Mouse (Mus musculus): ENCODE results near the gene Shisa8. TPM values are rescaled to one million over a fixed set of nuclear protein-coding genes. Genes with fewer than 3 reads are reported as not detected.

Shisa8 gene
- polyA plus RNA-seq, 1 experiment from 2014 or later = 0.19 TPM

- Histone ChIP-seq H3K4me2 (peak overlapping the region; percentile 29; the same call in 1 of the 2 replicates), H3K4me3 (replicated peaks) (no peak overlapping the region), H3K27ac (peak overlapping the region; percentile 83), H3K27me3 (replicated peaks) (no peaks in the 10 kb centered on the region), H3K36me3 (peaks cover 9% of the 10 kb centered on the region), H3K4me1 (peaks cover 41% of the 10 kb centered on the region), H3K9me3 (no peaks in the 10 kb centered on the region), H3K9ac (no peak overlapping the region)
- WGBS = 51% methylated on average over 8 of the region's 8 CpGs
- ATAC-seq (ENCODE audit: insufficient read depth, low FRiP score, low read depth) = peak; percentile 51
Observed at GRCm38 (mm10) chr15:82165332-82166239, 47.0 kb downstream of the Shisa8 start.

DNA sequence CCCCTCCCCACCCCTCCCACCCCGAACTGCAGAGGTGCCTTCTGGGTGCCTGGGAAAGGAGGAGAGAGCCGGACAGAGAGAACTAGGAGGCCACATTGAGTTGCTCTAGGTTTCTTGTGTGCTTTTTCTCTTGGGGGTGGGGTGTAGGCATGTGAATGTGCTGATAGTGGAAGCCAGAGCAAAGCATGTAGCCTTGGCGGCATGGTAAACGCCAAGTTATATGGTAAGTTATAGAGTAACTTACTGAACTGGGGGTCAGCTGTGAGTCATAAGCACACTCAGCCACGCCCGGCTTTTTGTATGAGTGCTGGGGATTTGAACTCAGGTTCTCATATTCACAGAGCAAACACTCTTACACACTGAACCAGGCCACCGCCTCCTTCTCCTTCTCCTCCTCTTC, 48.1 kb downstream of the Shisa8 start:
- 0 out of 2 replicates have a peak overlapping the region, but pooled peaks have one; percentile 4 for H3K4me2 ChIP-seq
- peaks cover 43% of the 10 kb centered on the region for H3K4me1 ChIP-seq
- H3K36me3 ChIP-seq = no peaks in the 10 kb centered on the region
- H3K4me3 ChIP-seq (replicated peaks) = no peak overlapping the region
- WGBS = 56% methylated on average over 7 of the region's 7 CpGs
- peak; percentile 65 for ATAC-seq (ENCODE audit: insufficient read depth, low FRiP score, low read depth)
- H3K27me3 ChIP-seq (replicated peaks) = no peaks in the 10 kb centered on the region
- peak overlapping the region; percentile 80 for H3K27ac ChIP-seq
- H3K9me3 ChIP-seq = no peaks in the 10 kb centered on the region
- no peak overlapping the region for H3K9ac ChIP-seq

DNA sequence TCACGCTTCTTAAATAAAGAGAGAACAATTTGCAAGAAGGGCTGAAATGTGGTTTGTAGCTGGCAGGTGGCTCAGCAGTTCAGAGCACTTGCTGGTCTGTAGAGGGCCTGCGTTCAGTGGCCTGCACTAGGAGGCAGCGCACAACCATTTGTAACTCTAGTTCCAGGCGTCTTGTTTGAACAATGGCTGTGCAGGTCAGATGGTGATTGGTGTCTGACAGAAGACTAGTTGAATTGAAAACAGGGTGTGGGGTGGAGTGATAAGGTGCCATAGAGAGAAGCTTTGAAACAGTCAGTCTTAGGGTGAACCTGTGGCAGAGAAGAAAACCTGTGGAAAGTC, 48.6 kb downstream of the Shisa8 start:
- no peaks in the 10 kb centered on the region for H3K36me3 ChIP-seq
- H3K4me3 ChIP-seq (replicated peaks) = no peak overlapping the region
- ATAC-seq (ENCODE audit: insufficient read depth, low FRiP score, low read depth) = peak; percentile 77
- H3K27ac ChIP-seq = peak overlapping the region; percentile 80
- H3K4me2 ChIP-seq = 0 out of 2 replicates have a peak overlapping the region, but pooled peaks have one; percentile 4
- H3K9me3 ChIP-seq = no peaks in the 10 kb centered on the region
- WGBS = 45% methylated on average over 4 of the region's 4 CpGs
- H3K27me3 ChIP-seq (replicated peaks) = no peaks in the 10 kb centered on the region
- peaks cover 47% of the 10 kb centered on the region for H3K4me1 ChIP-seq
- H3K9ac ChIP-seq = no peak overlapping the region

DNA sequence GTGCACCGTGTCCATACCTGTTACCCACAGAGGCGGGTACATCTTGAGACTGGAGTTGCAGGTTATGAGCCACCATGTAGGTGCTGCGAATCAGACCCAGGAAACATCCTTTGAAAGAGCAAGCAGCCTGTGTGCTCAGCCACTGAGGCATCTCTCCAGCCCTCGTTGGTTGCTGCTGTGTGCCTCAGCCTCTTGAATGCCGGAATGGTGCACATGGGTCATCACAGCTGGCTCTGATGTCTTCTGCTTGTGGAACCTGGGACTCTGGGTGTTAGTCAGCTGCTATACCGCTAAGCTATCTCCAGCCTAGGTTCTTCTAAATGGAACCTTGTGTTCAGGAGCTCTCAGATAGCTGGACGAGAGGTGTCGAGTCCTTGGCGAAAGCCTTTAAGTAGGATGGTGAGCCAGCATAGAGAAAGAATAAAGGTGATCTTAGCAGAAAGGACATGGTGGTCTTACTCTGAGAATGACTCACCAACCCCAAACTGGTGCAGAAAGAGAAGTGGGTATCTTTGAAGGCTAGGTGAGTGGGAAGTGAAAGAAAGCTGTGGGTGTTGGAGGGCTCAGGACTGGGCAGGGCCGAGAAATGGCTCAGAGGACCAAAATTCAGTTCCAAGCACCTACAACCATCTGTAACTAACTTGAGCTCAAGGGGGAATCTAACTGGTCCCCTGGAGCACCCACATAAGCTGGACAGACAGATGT, 49.1 kb downstream of the Shisa8 start:
- no peak overlapping the region for H3K9ac ChIP-seq
- ATAC-seq (ENCODE audit: insufficient read depth, low FRiP score, low read depth) = no peak
- H3K36me3 ChIP-seq = no peaks in the 10 kb centered on the region
- WGBS = 82% methylated on average over 10 of the region's 10 CpGs
- H3K27ac ChIP-seq = peak overlapping the region; percentile 80
- H3K27me3 ChIP-seq (replicated peaks) = no peaks in the 10 kb centered on the region
- H3K4me3 ChIP-seq (replicated peaks) = no peak overlapping the region
- no peaks in the 10 kb centered on the region for H3K9me3 ChIP-seq
- H3K4me2 ChIP-seq = 0 out of 2 replicates have a peak overlapping the region, but pooled peaks have one; percentile 4
- peaks cover 51% of the 10 kb centered on the region for H3K4me1 ChIP-seq

- Histone ChIP-seq H3K9ac (no peak overlapping the region), H3K4me2 (no peak overlapping the region), H3K27ac (no peak overlapping the region), H3K9me3 (no peaks in the 10 kb centered on the region), H3K36me3 (no peaks in the 10 kb centered on the region), H3K4me1 (peaks cover 60% of the 10 kb centered on the region), H3K4me3 (replicated peaks) (no peak overlapping the region), H3K27me3 (replicated peaks) (no peaks in the 10 kb centered on the region)
- 81% methylated on average over 12 of the region's 12 CpGs for WGBS
- ATAC-seq (ENCODE audit: insufficient read depth, low FRiP score, low read depth) = no peak
Observed at GRCm38 (mm10) chr15:82161965-82162600, 50.5 kb downstream of the Shisa8 start.

DNA sequence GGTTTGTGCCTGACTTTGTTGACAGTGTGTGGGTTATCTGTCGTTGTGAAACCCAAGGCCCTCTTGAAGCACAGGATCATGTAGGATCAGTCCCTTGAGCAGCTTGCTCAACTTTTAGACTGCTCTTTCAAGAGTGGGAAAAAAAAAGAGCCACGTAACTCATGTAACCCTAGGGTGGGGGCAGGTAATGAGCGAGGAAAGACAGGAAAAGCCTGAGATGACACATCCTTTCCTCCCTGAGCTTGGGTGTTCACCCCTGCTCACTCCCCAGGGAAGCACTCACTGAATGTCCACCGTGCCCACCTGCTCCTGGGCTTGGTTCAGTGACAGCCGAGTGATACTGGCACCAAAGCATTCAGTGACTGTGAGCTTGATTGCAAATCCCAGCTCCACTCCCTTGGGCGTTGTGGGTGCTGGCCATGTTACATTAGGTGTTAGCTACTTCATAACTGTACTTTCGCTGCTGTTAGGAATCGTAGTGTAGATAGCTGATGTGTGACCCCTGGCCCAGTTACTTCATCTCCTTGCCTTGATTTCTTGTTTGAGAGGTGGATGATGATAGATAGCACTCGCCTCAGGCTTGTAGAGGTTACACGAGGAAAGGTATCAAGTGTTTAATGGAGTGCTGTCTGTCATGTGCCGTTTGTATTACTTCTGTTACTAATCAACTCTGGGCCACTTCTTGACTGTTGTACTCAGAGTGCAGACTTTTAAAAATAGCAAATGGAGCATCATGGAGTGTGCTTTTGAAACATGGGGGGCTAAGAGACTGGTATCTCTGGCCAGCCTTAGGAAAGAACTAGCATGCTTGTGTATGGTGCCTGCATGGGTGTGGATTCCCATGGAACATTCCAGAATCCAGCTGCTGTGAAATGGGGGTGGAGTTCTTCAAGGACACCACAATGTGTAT, 51.6 kb downstream of the Shisa8 start:
- Histone ChIP-seq H3K4me3 (replicated peaks) (no peak overlapping the region), H3K9ac (no peak overlapping the region), H3K36me3 (no peaks in the 10 kb centered on the region), H3K27ac (0 out of 2 replicates have a peak overlapping the region, but pooled peaks have one; percentile 18), H3K4me2 (no peak overlapping the region), H3K27me3 (replicated peaks) (no peaks in the 10 kb centered on the region), H3K4me1 (peaks cover 53% of the 10 kb centered on the region), H3K9me3 (no peaks in the 10 kb centered on the region)
- 57% methylated on average over 11 of the region's 11 CpGs for WGBS
- no peak for ATAC-seq (ENCODE audit: insufficient read depth, low FRiP score, low read depth)

- H3K4me3 ChIP-seq (replicated peaks) = no peak overlapping the region
- WGBS = 73% methylated on average over 9 of the region's 9 CpGs
- H3K4me1 ChIP-seq = peaks cover 52% of the 10 kb centered on the region
- no peak overlapping the region for H3K4me2 ChIP-seq
- H3K9ac ChIP-seq = no peak overlapping the region
- H3K27ac ChIP-seq = peak overlapping the region; percentile 77; the same call in 1 of the 2 replicates
- H3K27me3 ChIP-seq (replicated peaks) = no peaks in the 10 kb centered on the region
- no peaks in the 10 kb centered on the region for H3K36me3 ChIP-seq
- no peak for ATAC-seq (ENCODE audit: insufficient read depth, low FRiP score, low read depth)
- H3K9me3 ChIP-seq = no peaks in the 10 kb centered on the region
Observed at GRCm38 (mm10) chr15:82159471-82159870, 53.1 kb downstream of the Shisa8 start.

- no peak overlapping the region for H3K9ac ChIP-seq
- no peaks in the 10 kb centered on the region for H3K27me3 ChIP-seq (replicated peaks)
- no peak; the same call in 1 of the 2 replicates for ATAC-seq (ENCODE audit: insufficient read depth, low FRiP score, low read depth)
- 37% methylated on average over 17 of the region's 17 CpGs for WGBS
- H3K4me2 ChIP-seq = peak overlapping the region; percentile 26; the same call in 1 of the 2 replicates
- peaks cover 45% of the 10 kb centered on the region for H3K4me1 ChIP-seq
- no peaks in the 10 kb centered on the region for H3K9me3 ChIP-seq
- H3K27ac ChIP-seq = peak overlapping the region; percentile 77
- H3K36me3 ChIP-seq = no peaks in the 10 kb centered on the region
- no peak overlapping the region for H3K4me3 ChIP-seq (replicated peaks)
Observed at GRCm38 (mm10) chr15:82158243-82159035, 54.2 kb downstream of the Shisa8 start.

GRCm38 (mm10) chr15:82156902-82157301, 55.7 kb downstream of the Shisa8 start:
- Histone ChIP-seq H3K27ac (no peak overlapping the region), H3K4me1 (peaks cover 48% of the 10 kb centered on the region), H3K27me3 (replicated peaks) (no peaks in the 10 kb centered on the region), H3K9me3 (no peaks in the 10 kb centered on the region), H3K9ac (no peak overlapping the region), H3K4me3 (replicated peaks) (no peak overlapping the region), H3K36me3 (no peaks in the 10 kb centered on the region), H3K4me2 (no peak overlapping the region)
- no peak for ATAC-seq (ENCODE audit: insufficient read depth, low FRiP score, low read depth)
- WGBS = 61% methylated on average over 10 of the region's 10 CpGs

GRCm38 (mm10) chr15:82156298-82156697, 56.3 kb downstream of the Shisa8 start:
- no peak overlapping the region for H3K4me2 ChIP-seq
- H3K4me3 ChIP-seq (replicated peaks) = no peak overlapping the region
- ATAC-seq (ENCODE audit: insufficient read depth, low FRiP score, low read depth) = no peak
- H3K9me3 ChIP-seq = no peaks in the 10 kb centered on the region
- H3K36me3 ChIP-seq = no peaks in the 10 kb centered on the region
- H3K9ac ChIP-seq = no peak overlapping the region
- 86% methylated on average over 6 of the region's 6 CpGs for WGBS
- H3K27ac ChIP-seq = no peak overlapping the region
- H3K4me1 ChIP-seq = peaks cover 44% of the 10 kb centered on the region
- no peaks in the 10 kb centered on the region for H3K27me3 ChIP-seq (replicated peaks)
